ENCODE assay signal across 9 mouse cellular contexts in the genomic region with DNA sequence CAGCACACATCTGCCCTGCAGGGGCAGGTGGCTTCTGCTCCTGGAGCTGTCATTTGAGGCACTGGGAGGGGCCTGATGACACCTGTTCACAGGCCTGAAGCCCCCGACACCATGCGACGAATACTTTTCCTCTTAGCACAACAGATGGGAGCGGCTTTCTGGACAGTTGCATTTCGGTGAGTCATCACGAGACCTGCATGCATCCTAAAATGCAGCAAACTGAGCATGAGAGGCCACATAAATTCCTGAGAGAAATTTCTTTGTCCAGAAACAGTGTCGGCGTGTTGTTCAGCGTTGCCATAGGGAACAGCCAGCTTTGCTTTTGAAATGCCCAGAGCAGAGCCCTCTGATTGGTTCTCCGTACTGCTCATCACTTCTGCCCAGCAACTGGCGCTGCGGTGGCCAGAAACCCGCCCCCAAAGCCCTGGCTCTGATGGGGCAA. TPM values are rescaled to one million over a fixed set of nuclear protein-coding genes. Genes with fewer than 3 reads are reported as not detected.
DNase-seq lines count a peak whose midpoint lies in the region; ATAC-seq lines count a peak whose summit lies in the region.
"Had no signal": no experiment of that assay in that cellular context is flagged by ENCODE, and none has a peak within 500 bp of the region (broad histone marks: within the 10 kb centered on the region; RNA-seq: fewer than 3 reads in every experiment).

No protein-coding gene starts in this region.

- peak; percentile 53 for ATAC-seq in CD4-positive, CD25-positive, alpha-beta regulatory T cell, adult 4 months
- peak; percentile 79 for ATAC-seq in heart, embryonic 15.5 days (replicated peaks; ENCODE audit: insufficient number of reproducible peaks, insufficient read depth, low FRiP score, low read depth)
- ATAC-seq in liver, embryonic 12.5 days = peak; percentile 64

- peaks cover 64% of the 10 kb centered on the region for H3K4me1 ChIP-seq in forebrain, embryonic 10.5 days
- peaks cover 40% of the 10 kb centered on the region for H3K4me1 ChIP-seq in heart, embryonic 15.5 days (replicated peaks)
- H3K4me1 ChIP-seq in liver, embryonic 12.5 days = peaks cover 67% of the 10 kb centered on the region

- H3K36me3 ChIP-seq in forebrain, embryonic 10.5 days (replicated peaks) = no peaks in the 10 kb centered on the region
- H3K36me3 ChIP-seq in heart, embryonic 15.5 days = no peaks in the 10 kb centered on the region
- no peaks in the 10 kb centered on the region for H3K36me3 ChIP-seq in liver, embryonic 12.5 days
- no peaks in the 10 kb centered on the region for H3K36me3 ChIP-seq in splenic B cell, adult 2 months (ENCODE audit: control insufficient read depth, insufficient read depth, low read length, poor library complexity, severe bottlenecking)

- no peaks in the 10 kb centered on the region for H3K9me3 ChIP-seq in forebrain, embryonic 10.5 days
- no peaks in the 10 kb centered on the region for H3K9me3 ChIP-seq in heart, embryonic 15.5 days (replicated peaks)
- H3K9me3 ChIP-seq in liver, embryonic 12.5 days (replicated peaks) = no peaks in the 10 kb centered on the region

- peak overlapping the region; percentile 49 for H3K4me3 ChIP-seq in forebrain, embryonic 10.5 days
- H3K4me3 ChIP-seq in heart, embryonic 15.5 days = peak overlapping the region; percentile 43
- H3K4me3 ChIP-seq in liver, embryonic 12.5 days = peak overlapping the region; percentile 47

- peak overlapping the region; percentile 27; the same call in 1 of the 2 replicates for H3K9ac ChIP-seq in heart, embryonic 15.5 days
- peak overlapping the region; percentile 57 for H3K9ac ChIP-seq in liver, embryonic 12.5 days

- H3K27me3 ChIP-seq in forebrain, embryonic 10.5 days (ENCODE audit: poor library complexity, severe bottlenecking) = no peaks in the 10 kb centered on the region
- no peaks in the 10 kb centered on the region for H3K27me3 ChIP-seq in heart, embryonic 15.5 days
- H3K27me3 ChIP-seq in liver, embryonic 12.5 days (replicated peaks) = peaks cover 7% of the 10 kb centered on the region
- H3K27me3 ChIP-seq in splenic B cell, adult 2 months (ENCODE audit: control insufficient read depth, insufficient read depth, low read length, poor library complexity, severe bottlenecking) = no peaks in the 10 kb centered on the region

- 4% methylated on average over 13 of the region's 13 CpGs for WGBS in forebrain, embryonic 10.5 days
- 5% methylated on average over 13 of the region's 13 CpGs for WGBS in heart, embryonic 15.5 days
- 13% methylated on average over 13 of the region's 13 CpGs for WGBS in liver, embryonic 12.5 days (ENCODE audit: insufficient replicate concordance)

- H3K4me2 ChIP-seq in heart, embryonic 15.5 days = peak overlapping the region; percentile 60
- peak overlapping the region; percentile 94 for H3K4me2 ChIP-seq in liver, embryonic 12.5 days

- peak; percentile 74 for DNase-seq in c-Kit-positive CD71-negative TER-119-negative erythroid progenitor cells, embryonic 14.5 days (ENCODE audit: low read depth)
- DNase-seq in forebrain, embryonic 10.5 days (ENCODE audit: extremely low spot score, low spot score) = peak; percentile 90
- DNase-seq in kidney, postnatal 14 days = peak; percentile 95
- peak; percentile 84 for DNase-seq in naive thymus-derived CD4-positive, alpha-beta T cell, adult 2 months (ENCODE audit: low read depth)
- peak; percentile 93 for DNase-seq in splenic B cell, adult 2 months (ENCODE audit: low read depth, low spot score)

- H3K27ac ChIP-seq in forebrain, embryonic 10.5 days = peak overlapping the region; percentile 94
- H3K27ac ChIP-seq in heart, embryonic 15.5 days = no peak overlapping the region
- H3K27ac ChIP-seq in liver, embryonic 12.5 days = no peak overlapping the region

RNA-seq across cellular contexts. Expression of a gene that starts 1.8 kb away (rescaled TPM):
- 10 to 100 TPM; 14.1 to 15.5 TPM for polyA plus RNA-seq in CD4-positive, CD25-positive, alpha-beta regulatory T cell, adult 4 months (2017; shearing (Covaris generic))
- polyA plus RNA-seq in forebrain, embryonic 10.5 days (2016; fragmentation: Nextera tagmentation; extraction: Ambion mirVana) = 13.1 and 16.9 TPM in 2 replicates
- polyA plus RNA-seq in heart, embryonic 15.5 days (2015; fragmentation: Nextera tagmentation; extraction: Ambion mirVana) = 5.1 and 7.0 TPM in 2 replicates
- 5.6 and 6.2 TPM in 2 replicates for polyA plus RNA-seq in liver, embryonic 12.5 days (2016; fragmentation: Nextera tagmentation; extraction: Ambion mirVana)

RNA-seq across cellular contexts. Expression of a gene that starts 20.0 kb away (rescaled TPM):
- 1 to 10 TPM in 1 of 2 experiments, not detected in 1; 1.2 TPM for polyA plus RNA-seq in CD4-positive, CD25-positive, alpha-beta regulatory T cell, adult 4 months (2017; shearing (Covaris generic))
- not detected in 2 replicates for polyA plus RNA-seq in forebrain, embryonic 10.5 days (2016; fragmentation: Nextera tagmentation; extraction: Ambion mirVana)
- polyA plus RNA-seq in heart, embryonic 15.5 days (2015; fragmentation: Nextera tagmentation; extraction: Ambion mirVana) = not detected in 2 replicates
- not detected in 2 replicates for polyA plus RNA-seq in liver, embryonic 12.5 days (2016; fragmentation: Nextera tagmentation; extraction: Ambion mirVana)
- polyA plus RNA-seq: gonadal fat pad, adult 2 months had no signal
